Mouse (Mus musculus): ENCODE measurements around the gene Cdyl2. TPM values are rescaled to one million over a fixed set of nuclear protein-coding genes. Genes with fewer than 3 reads are reported as not detected.
A peak's percentile ranks its signal among the peaks of the same experiment; 100 is the strongest.

Cdyl2 gene
- 37.3 and 50.7 TPM in 2 replicates for total RNA-seq (2012; rRNA removed)

- in situ Hi-C loops (cut with MboI; ENCODE audit: low sequenced_read_pairs in 2 of 2, unreplicated experiment in 2 of 2), result no loop called here
- H3K27ac ChIP-seq (ENCODE audit: insufficient read depth, low read depth, low read length, poor library complexity, severe bottlenecking), result no peak within 1 kb of the TSS
Measured at GRCm38 (mm10) chr8:116732684-116733647, at the start of gene Cdyl2. Gene Cdyl2 (minus strand): TSS chr8:116732991.

GRCm38 (mm10) chr8:116780594-116780993 lies 47.8 kb upstream of the Cdyl2 start:
- Histone ChIP-seq H3K4me3 (ENCODE audit: insufficient read depth in 1 of 2, low read depth in 1 of 2, low read length in 2 of 2, poor library complexity in 1 of 2, severe bottlenecking in 1 of 2) (no peak overlapping the region), H3K9me3 (ENCODE audit: control insufficient read depth, insufficient read depth, low read depth, low read length) (no peaks in the 10 kb centered on the region), H3K4me1 (ENCODE audit: control insufficient read depth in 2 of 2, insufficient read depth in 2 of 2, low read length in 2 of 2, poor library complexity in 1 of 2) (no peaks in the 10 kb centered on the region), H3K36me3 (ENCODE audit: control insufficient read depth, insufficient read depth, low read length, poor library complexity, severe bottlenecking) (no peaks in the 10 kb centered on the region), H3K27ac (ENCODE audit: insufficient read depth, low read depth, low read length, poor library complexity, severe bottlenecking) (no peak overlapping the region), H3K9ac (ENCODE audit: insufficient read depth, low read depth, low read length, poor library complexity, severe bottlenecking) (no peak overlapping the region)
- DNase-seq (ENCODE audit: low read depth, low spot score), result no peak
- in situ Hi-C loops (cut with MboI; ENCODE audit: low sequenced_read_pairs in 2 of 2, unreplicated experiment in 2 of 2), result no loop called here
- no peak for TF ChIP-seq HCFC1 (IDR thresholded peaks at IDR 0.05; ENCODE audit: borderline replicate concordance, insufficient read depth, low read length)
- no peak for TF ChIP-seq CHD2 (IDR thresholded peaks at IDR 0.05; ENCODE audit: low read depth, low read length)
- TF ChIP-seq ZNF384 (IDR thresholded peaks at IDR 0.05; ENCODE audit: low read depth, low read length), result no peak
- no peak for TF ChIP-seq MAFK (IDR thresholded peaks at IDR 0.05; ENCODE audit: insufficient read depth, low read depth, low read length)

More at GRCm38 (mm10) chr8:116732684-116733647, at the start of gene Cdyl2:
- Histone ChIP-seq H3K9me3 (ENCODE audit: control insufficient read depth, insufficient read depth, low read depth, low read length) (no peaks in the 10 kb centered on the region), H3K4me1 (ENCODE audit: control insufficient read depth in 2 of 2, insufficient read depth in 2 of 2, low read length in 2 of 2, poor library complexity in 1 of 2) (peaks cover 0 to 15% of the 10 kb centered on the region in 2 experiments; a peak in 2 of 4 replicates), H3K4me3 (ENCODE audit: insufficient read depth in 1 of 2, low read depth in 1 of 2, low read length in 2 of 2, poor library complexity in 1 of 2, severe bottlenecking in 1 of 2) (peak within 1 kb of the TSS; percentile 73 to 96), H3K36me3 (ENCODE audit: control insufficient read depth, insufficient read depth, low read length, poor library complexity, severe bottlenecking) (no peaks in the 10 kb centered on the region), H3K9ac (ENCODE audit: insufficient read depth, low read depth, low read length, poor library complexity, severe bottlenecking) (peak within 1 kb of the TSS; percentile 89)
- TF ChIP-seq ZNF384 (IDR thresholded peaks at IDR 0.05; ENCODE audit: low read depth, low read length), result no peak
- TF ChIP-seq CHD2 (IDR thresholded peaks at IDR 0.05; ENCODE audit: low read depth, low read length), result no peak
- TF ChIP-seq ZC3H11A (IDR thresholded peaks at IDR 0.05; ENCODE audit: borderline replicate concordance, low read depth, low read length), result no peak
- no peak for TF ChIP-seq HCFC1 (IDR thresholded peaks at IDR 0.05; ENCODE audit: borderline replicate concordance, insufficient read depth, low read length)
- TF ChIP-seq MAFK (IDR thresholded peaks at IDR 0.05; ENCODE audit: insufficient read depth, low read depth, low read length), result no peak
- DNase-seq (ENCODE audit: low read depth, low spot score), result peak; percentile 48

GRCm38 (mm10) chr8:116774220-116774619 lies 41.4 kb upstream of the Cdyl2 start:
- no peak for TF ChIP-seq ZNF384 (IDR thresholded peaks at IDR 0.05; ENCODE audit: low read depth, low read length)
- no peak for TF ChIP-seq ZC3H11A (IDR thresholded peaks at IDR 0.05; ENCODE audit: borderline replicate concordance, low read depth, low read length)
- no peak for TF ChIP-seq CHD2 (IDR thresholded peaks at IDR 0.05; ENCODE audit: low read depth, low read length)
- TF ChIP-seq MAFK (IDR thresholded peaks at IDR 0.05; ENCODE audit: insufficient read depth, low read depth, low read length), result no peak
- no peak for TF ChIP-seq HCFC1 (IDR thresholded peaks at IDR 0.05; ENCODE audit: borderline replicate concordance, insufficient read depth, low read length)
- no peak for DNase-seq (ENCODE audit: low read depth, low spot score)
- H3K4me3 ChIP-seq (ENCODE audit: insufficient read depth in 1 of 2, low read depth in 1 of 2, low read length in 2 of 2, poor library complexity in 1 of 2, severe bottlenecking in 1 of 2), result no peak overlapping the region
- in situ Hi-C loops (cut with MboI; ENCODE audit: low sequenced_read_pairs in 2 of 2, unreplicated experiment in 2 of 2), result no loop called here
- H3K4me1 ChIP-seq (ENCODE audit: control insufficient read depth in 2 of 2, insufficient read depth in 2 of 2, low read length in 2 of 2, poor library complexity in 1 of 2), result peaks cover 0 to 4% of the 10 kb centered on the region in 2 experiments; a peak in 1 of 4 replicates
- H3K36me3 ChIP-seq (ENCODE audit: control insufficient read depth, insufficient read depth, low read length, poor library complexity, severe bottlenecking), result no peaks in the 10 kb centered on the region
- no peaks in the 10 kb centered on the region for H3K9me3 ChIP-seq (ENCODE audit: control insufficient read depth, insufficient read depth, low read depth, low read length)
- no peak overlapping the region for H3K27ac ChIP-seq (ENCODE audit: insufficient read depth, low read depth, low read length, poor library complexity, severe bottlenecking)
- no peak overlapping the region for H3K9ac ChIP-seq (ENCODE audit: insufficient read depth, low read depth, low read length, poor library complexity, severe bottlenecking)

- DNase-seq (ENCODE audit: low read depth, low spot score), result no peak
- no peak overlapping the region for H3K27ac ChIP-seq (ENCODE audit: insufficient read depth, low read depth, low read length, poor library complexity, severe bottlenecking)
- H3K4me1 ChIP-seq (ENCODE audit: control insufficient read depth in 2 of 2, insufficient read depth in 2 of 2, low read length in 2 of 2, poor library complexity in 1 of 2), result peaks cover 0 to 4% of the 10 kb centered on the region in 2 experiments; a peak in 1 of 4 replicates
- no peak overlapping the region for H3K4me3 ChIP-seq (ENCODE audit: insufficient read depth in 1 of 2, low read depth in 1 of 2, low read length in 2 of 2, poor library complexity in 1 of 2, severe bottlenecking in 1 of 2)
- in situ Hi-C loops (cut with MboI; ENCODE audit: low sequenced_read_pairs in 2 of 2, unreplicated experiment in 2 of 2), result no loop called here
- TF ChIP-seq CHD2 (IDR thresholded peaks at IDR 0.05; ENCODE audit: low read depth, low read length) (no peak), ZC3H11A (IDR thresholded peaks at IDR 0.05; ENCODE audit: borderline replicate concordance, low read depth, low read length) (no peak), ZNF384 (IDR thresholded peaks at IDR 0.05; ENCODE audit: low read depth, low read length) (no peak)
- H3K9me3 ChIP-seq (ENCODE audit: control insufficient read depth, insufficient read depth, low read depth, low read length), result no peaks in the 10 kb centered on the region
- no peaks in the 10 kb centered on the region for H3K36me3 ChIP-seq (ENCODE audit: control insufficient read depth, insufficient read depth, low read length, poor library complexity, severe bottlenecking)
- no peak overlapping the region for H3K9ac ChIP-seq (ENCODE audit: insufficient read depth, low read depth, low read length, poor library complexity, severe bottlenecking)
Measured at GRCm38 (mm10) chr8:116772727-116773126, 39.9 kb upstream of the Cdyl2 start.
